Mouse (Mus musculus) intestine, embryonic 15.5 days (tissue): ENCODE results near the gene Vti1a. TPM values are rescaled to one million over a fixed set of nuclear protein-coding genes. Genes with fewer than 3 reads are reported as not detected.

Experiments
- ATAC-seq: fragments of 200-750 bp; cut with Nextera tagmentation; 2 replicates; pipeline ENCODE4 v1.8.0; 2017; ENCODE audit warnings: moderate TSS enrichment, moderate library complexity
- H3K27ac ChIP-seq: fragments of 300-500 bp; sonication (generic); 2 replicates; pipeline ENCODE4 v1.5.1; 2015; ENCODE audit warnings: mild to moderate bottlenecking, inconsistent platforms
- H3K27me3 ChIP-seq: fragments of 300-500 bp; sonication (generic); replicated peaks from 2 replicates; pipeline ENCODE4 v1.6.1; 2015; ENCODE audit warnings: inconsistent platforms
- H3K36me3 ChIP-seq: fragments of 300-500 bp; sonication (generic); 2 replicates; pipeline ENCODE4 v1.6.1; 2015; ENCODE audit warnings: inconsistent platforms
- H3K4me1 ChIP-seq: fragments of 300-500 bp; sonication (generic); replicated peaks from 2 replicates; pipeline ENCODE4 v1.6.1; 2015; ENCODE audit warnings: inconsistent platforms
- H3K4me2 ChIP-seq: fragments of 300-500 bp; sonication (generic); replicated peaks from 2 replicates; pipeline ENCODE4 v1.6.1; 2015; ENCODE audit warnings: mild to moderate bottlenecking, inconsistent platforms
- H3K4me3 ChIP-seq: fragments of 300-500 bp; sonication (generic); replicated peaks from 2 replicates; pipeline ENCODE4 v1.5.1; 2015; ENCODE audit warnings: inconsistent platforms
- H3K9ac ChIP-seq: fragments of 300-500 bp; sonication (generic); 2 replicates; pipeline ENCODE4 v1.6.1; 2015; ENCODE audit warnings: inconsistent platforms
- H3K9me3 ChIP-seq: fragments of 300-500 bp; sonication (generic); 2 replicates; pipeline ENCODE4 v1.6.1; 2016; ENCODE audit warnings: inconsistent platforms
- WGBS: fragments of 180-500 bp; shearing (Covaris S2); methylation state at CpG from one replicate; pipeline ENCODE4 v1.1.7; 2015; 5-methylcytosine and 5-hydroxymethylcytosine counted together
- polyA plus RNA-seq: library from polyadenylated mRNA; unstranded; fragments of >200 nt; fragmentation: Nextera tagmentation; extraction: Ambion mirVana; gene quantifications from 2 replicates; pipeline ENCODE4 v1.2.1, GENCODE M21; 2015

The Vti1a gene
- polyA plus RNA-seq, 1 experiment from 2014 or later = 23.5 TPM

DNA sequence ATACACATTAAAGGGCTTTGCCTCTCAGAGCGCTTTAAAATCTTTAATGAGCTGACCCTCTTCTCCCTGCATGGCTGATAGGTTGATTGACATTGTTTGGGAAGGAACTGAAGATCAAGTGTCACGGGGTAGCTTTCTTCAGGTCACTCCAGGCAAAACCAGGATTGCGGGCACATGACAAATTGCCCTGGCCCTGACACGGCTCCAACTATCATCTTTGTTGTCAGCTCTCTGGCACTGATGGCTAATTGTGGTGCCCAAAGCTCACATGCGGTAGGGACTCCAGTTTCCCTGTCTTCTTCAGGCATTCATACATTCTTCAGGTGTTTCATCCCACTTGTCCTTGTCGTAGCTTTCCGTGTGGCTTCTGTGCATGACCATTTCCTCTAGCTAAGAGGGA lies 300.2 kb downstream of the Vti1a start:
- Histone ChIP-seq H3K4me2 (no peak overlapping the region), H3K27ac (no peak overlapping the region), H3K4me1 (peaks cover 17% of the 10 kb centered on the region), H3K4me3 (no peak overlapping the region), H3K9ac (no peak overlapping the region), H3K36me3 (no peaks in the 10 kb centered on the region), H3K9me3 (no peaks in the 10 kb centered on the region), H3K27me3 (no peaks in the 10 kb centered on the region)
- no peak for ATAC-seq
- 84% methylated on average over 7 of the region's 7 CpGs for WGBS

DNA sequence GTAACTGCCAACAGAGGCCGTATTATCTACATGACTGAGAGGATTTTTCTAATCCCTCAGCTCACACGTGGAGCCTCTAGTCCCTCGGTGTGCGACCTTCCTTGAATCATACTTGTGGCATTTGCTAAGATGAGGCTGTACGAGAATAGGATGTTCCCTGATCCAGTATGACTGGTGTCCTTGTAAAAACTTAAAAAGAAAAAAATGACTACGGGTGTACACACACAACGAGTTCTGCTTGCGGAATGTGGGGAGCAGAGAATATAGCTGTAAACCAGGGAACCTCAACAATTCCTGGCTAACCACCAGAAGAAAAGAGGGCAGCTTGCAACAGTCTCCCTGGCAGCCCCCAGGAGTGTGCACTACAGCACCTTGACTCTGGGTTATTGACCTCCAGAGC lies 300.8 kb downstream of the Vti1a start:
- Histone ChIP-seq H3K4me3 (no peak overlapping the region), H3K9me3 (no peaks in the 10 kb centered on the region), H3K27ac (no peak overlapping the region), H3K9ac (no peak overlapping the region), H3K27me3 (no peaks in the 10 kb centered on the region), H3K4me2 (no peak overlapping the region), H3K36me3 (no peaks in the 10 kb centered on the region), H3K4me1 (peaks cover 17% of the 10 kb centered on the region)
- ATAC-seq = no peak
- WGBS = 72% methylated on average over 8 of the region's 8 CpGs

DNA sequence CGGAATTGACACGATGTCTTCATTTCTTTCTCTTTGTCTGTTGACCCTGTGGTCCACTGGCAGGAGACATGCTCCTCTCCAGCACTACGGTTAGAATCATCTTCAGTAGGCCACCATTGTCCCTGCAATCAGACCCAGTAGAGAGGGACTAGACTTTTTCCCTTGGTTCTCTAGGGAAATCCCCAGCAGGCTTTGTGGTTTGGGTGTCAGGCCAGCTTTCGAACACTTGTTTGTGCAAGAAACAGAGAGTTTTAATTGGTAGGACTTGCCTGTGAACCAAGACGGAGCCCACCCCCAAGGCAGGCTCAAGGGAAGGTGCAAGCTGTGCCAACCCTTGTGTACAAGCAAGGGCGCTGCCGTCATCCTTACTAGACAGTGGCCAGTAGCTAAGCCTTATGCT lies 302.5 kb downstream of the Vti1a start:
- no peaks in the 10 kb centered on the region for H3K27me3 ChIP-seq
- H3K36me3 ChIP-seq = no peaks in the 10 kb centered on the region
- WGBS = 96% methylated on average over 7 of the region's 7 CpGs
- H3K4me1 ChIP-seq = peaks cover 14% of the 10 kb centered on the region
- no peak overlapping the region for H3K9ac ChIP-seq
- H3K9me3 ChIP-seq = no peaks in the 10 kb centered on the region
- H3K4me3 ChIP-seq = no peak overlapping the region
- no peak overlapping the region for H3K4me2 ChIP-seq
- ATAC-seq = no peak
- H3K27ac ChIP-seq = no peak overlapping the region

DNA sequence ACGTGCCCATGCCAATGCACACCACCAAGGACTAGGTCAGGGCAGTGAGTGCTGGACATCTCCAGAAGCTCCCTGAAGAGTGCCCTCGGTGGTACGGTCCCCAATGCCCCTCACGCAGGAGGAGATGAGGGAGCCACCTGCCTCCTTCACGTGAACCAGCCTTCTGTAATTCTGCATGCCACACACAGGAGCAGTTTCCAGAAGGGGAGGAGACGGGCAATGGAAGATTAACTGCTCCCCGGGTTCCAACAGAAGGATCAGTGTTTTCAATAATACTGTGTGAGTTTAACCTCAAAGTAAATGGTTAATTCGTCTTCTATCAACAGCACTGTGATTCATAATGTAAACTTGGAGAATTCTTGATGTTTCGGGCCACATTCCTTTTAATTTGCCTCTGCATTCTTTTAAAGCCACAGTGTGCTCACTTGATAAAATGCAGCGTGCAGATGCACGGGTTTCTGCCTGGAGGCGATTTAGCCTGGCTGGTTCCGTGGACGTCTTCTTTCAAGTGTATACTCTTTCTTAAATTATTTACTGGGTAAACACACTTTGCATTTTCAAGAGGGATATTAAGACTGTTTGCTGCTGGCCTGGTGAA lies 304.4 kb downstream of the Vti1a start:
- peak; percentile 27; the same call in 1 of the 2 replicates for ATAC-seq
- no peak overlapping the region for H3K27ac ChIP-seq
- 22% methylated on average over 14 of the region's 14 CpGs for WGBS

DNA sequence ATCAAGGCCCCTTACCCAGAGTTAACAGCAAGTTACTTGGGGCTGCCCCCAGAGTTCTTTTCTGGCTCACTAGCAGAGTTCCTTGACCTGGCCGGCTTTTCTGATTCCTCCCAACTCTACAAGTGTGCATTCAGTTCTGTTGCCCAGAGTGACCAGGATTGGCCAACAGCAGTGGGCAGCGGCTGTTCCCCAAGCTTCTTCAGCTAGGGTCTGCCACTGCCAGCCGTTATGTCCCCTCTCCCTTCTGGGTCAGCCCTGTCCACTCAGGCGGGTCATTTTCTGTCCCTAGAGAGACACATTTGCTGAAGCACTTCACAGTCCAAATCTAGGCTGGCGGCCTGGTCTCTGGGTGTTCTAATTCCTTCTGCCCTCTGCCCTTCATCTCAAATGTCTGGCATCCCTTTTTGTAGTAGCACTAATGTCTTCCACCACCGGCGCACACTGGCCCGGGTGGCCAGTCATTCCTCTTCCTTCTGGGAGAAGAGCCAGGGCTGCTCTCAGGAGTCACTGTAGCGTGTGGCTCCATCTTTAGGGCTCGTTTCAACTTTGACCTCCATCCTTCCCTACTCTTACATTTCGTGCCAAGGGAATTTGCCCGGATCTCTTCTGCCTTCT lies 305.0 kb downstream of the Vti1a start:
- Histone ChIP-seq H3K4me3 (no peak overlapping the region), H3K4me2 (no peak overlapping the region), H3K9me3 (no peaks in the 10 kb centered on the region), H3K36me3 (no peaks in the 10 kb centered on the region), H3K27me3 (no peaks in the 10 kb centered on the region), H3K9ac (no peak overlapping the region), H3K4me1 (peaks cover 14% of the 10 kb centered on the region), H3K27ac (no peak overlapping the region)
- 74% methylated on average over 12 of the region's 12 CpGs for WGBS
- ATAC-seq = no peak

More for the DNA sequence above, 304.4 kb downstream of the Vti1a start:
- no peak overlapping the region for H3K4me3 ChIP-seq
- no peaks in the 10 kb centered on the region for H3K36me3 ChIP-seq
- peaks cover 14% of the 10 kb centered on the region for H3K4me1 ChIP-seq
- H3K9ac ChIP-seq = no peak overlapping the region
- no peaks in the 10 kb centered on the region for H3K27me3 ChIP-seq
- H3K4me2 ChIP-seq = no peak overlapping the region
- H3K9me3 ChIP-seq = no peaks in the 10 kb centered on the region

DNA sequence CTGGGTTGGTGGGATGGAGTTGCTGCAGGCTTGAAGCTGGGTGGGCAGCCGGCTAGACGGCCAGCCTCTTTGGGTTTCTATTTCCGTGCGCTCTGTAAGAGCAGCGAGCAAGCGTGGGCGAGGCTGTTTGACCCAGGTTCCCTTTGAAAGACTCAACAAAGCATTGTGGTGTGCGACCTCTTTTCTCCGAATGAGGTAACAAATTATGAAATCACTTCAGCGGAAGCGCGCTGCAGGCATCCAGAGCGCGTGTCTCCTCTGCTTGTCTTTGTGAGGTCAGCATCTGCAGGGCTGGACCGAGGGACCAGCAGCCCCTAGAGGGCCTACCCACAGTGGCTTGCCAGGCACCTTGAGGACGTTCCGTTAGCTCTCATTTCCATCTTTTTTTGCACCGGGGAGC lies 306.7 kb downstream of the Vti1a start:
- WGBS = 74% methylated on average over 18 of the region's 18 CpGs
- no peak for ATAC-seq
- Histone ChIP-seq H3K9me3 (no peaks in the 10 kb centered on the region), H3K4me1 (peaks cover 14% of the 10 kb centered on the region), H3K27me3 (no peaks in the 10 kb centered on the region), H3K9ac (no peak overlapping the region), H3K36me3 (no peaks in the 10 kb centered on the region), H3K4me3 (no peak overlapping the region), H3K27ac (no peak overlapping the region), H3K4me2 (no peak overlapping the region)

DNA sequence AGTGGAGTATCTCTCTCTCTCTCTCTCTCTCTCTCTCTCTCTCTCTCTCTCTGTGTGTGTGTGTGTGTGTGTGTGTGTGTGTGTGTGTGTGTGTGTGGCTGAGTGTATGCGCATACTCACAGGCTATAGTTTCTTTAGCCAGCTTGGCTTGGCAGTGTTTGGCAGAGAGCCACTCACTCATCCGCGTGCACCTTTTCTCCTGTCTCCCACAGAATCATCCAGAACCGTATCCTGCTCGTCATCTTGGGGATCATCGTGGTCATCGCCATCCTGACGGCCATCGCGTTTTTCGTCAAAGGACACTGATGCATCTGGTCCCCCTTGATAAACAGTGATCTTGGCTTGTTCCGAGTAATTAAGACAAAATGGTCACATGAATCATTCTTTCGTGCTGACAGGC lies 307.5 kb downstream of the Vti1a start:
- no peak overlapping the region for H3K27ac ChIP-seq
- H3K4me3 ChIP-seq = no peak overlapping the region
- ATAC-seq = no peak
- WGBS = 88% methylated on average over 13 of the region's 13 CpGs
- no peak overlapping the region for H3K4me2 ChIP-seq
- H3K36me3 ChIP-seq = no peaks in the 10 kb centered on the region
- H3K27me3 ChIP-seq = no peaks in the 10 kb centered on the region
- peaks cover 14% of the 10 kb centered on the region for H3K4me1 ChIP-seq
- no peak overlapping the region for H3K9ac ChIP-seq
- H3K9me3 ChIP-seq = no peaks in the 10 kb centered on the region

DNA sequence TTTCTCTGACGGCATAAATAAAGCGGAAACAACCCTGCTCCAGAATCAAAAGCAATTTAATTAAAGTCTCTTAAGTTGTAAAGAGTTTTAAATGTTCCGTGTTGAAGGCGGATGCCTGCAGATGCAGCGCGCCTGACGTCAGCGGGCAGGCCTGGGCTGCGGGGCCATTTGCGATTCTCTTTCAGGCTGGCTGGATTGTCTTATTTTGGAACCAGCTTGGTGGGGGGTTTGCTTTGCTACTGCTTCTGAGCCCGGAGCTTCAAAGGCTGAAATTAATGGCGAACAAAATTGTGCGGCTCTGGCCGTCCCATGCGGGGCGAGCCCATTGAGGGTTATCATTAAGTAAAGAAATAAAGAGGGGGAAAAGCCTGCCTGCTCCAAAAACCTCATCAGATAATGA lies 310.4 kb downstream of the Vti1a start:
- no peak overlapping the region for H3K9ac ChIP-seq
- WGBS = 70% methylated on average over 16 of the region's 16 CpGs
- no peaks in the 10 kb centered on the region for H3K9me3 ChIP-seq
- no peaks in the 10 kb centered on the region for H3K27me3 ChIP-seq
- H3K4me1 ChIP-seq = no peaks in the 10 kb centered on the region
- H3K36me3 ChIP-seq = no peaks in the 10 kb centered on the region
- no peak overlapping the region for H3K4me3 ChIP-seq
- H3K27ac ChIP-seq = no peak overlapping the region
- ATAC-seq = no peak
- H3K4me2 ChIP-seq = no peak overlapping the region

DNA sequence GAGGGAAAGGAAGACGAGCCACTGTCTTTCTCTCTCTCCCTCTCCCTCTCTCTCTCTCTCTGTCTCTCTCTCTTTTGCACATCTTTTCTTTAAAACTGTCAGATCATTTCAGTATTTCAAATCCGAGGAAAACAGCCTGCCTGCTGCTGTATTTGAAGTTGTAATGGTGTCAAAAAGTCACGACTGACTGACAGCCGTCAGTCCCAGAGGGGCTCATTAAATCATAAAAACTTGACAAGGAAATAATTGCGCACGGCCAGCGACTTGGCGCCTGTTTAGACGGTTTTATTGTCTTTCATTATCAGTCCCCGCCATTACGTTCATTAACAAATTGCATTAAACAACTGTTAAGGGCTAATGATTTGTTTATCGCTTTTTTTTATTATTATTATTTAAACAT lies 310.9 kb downstream of the Vti1a start:
- no peak overlapping the region for H3K27ac ChIP-seq
- H3K27me3 ChIP-seq = no peaks in the 10 kb centered on the region
- ATAC-seq = no peak
- H3K9ac ChIP-seq = no peak overlapping the region
- H3K9me3 ChIP-seq = no peaks in the 10 kb centered on the region
- H3K4me3 ChIP-seq = no peak overlapping the region
- no peaks in the 10 kb centered on the region for H3K4me1 ChIP-seq
- no peak overlapping the region for H3K4me2 ChIP-seq
- no peaks in the 10 kb centered on the region for H3K36me3 ChIP-seq
- 57% methylated on average over 12 of the region's 12 CpGs for WGBS

DNA sequence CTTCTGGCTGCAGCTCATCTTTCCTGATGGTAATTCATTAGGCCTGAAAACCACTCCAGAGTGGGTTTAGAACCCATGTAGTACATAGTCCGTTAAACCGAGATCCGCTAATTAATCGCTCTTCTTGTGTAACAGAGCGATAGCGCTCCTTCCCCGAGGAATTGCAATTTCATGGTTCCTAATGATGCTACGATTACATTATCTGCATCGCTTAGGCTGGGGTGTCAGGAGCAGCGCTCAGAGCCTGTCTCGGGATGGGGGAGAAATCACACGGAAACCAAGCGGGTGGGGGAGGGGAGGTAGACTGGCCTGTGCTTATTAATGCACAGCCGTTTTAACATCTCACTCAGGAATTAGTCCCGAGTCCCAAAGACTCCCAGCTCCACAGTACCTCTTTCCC lies 319.4 kb downstream of the Vti1a start:
- H3K9me3 ChIP-seq = no peaks in the 10 kb centered on the region
- no peaks in the 10 kb centered on the region for H3K4me1 ChIP-seq
- H3K27me3 ChIP-seq = no peaks in the 10 kb centered on the region
- ATAC-seq = no peak
- 69% methylated on average over 15 of the region's 15 CpGs for WGBS
- no peak overlapping the region for H3K27ac ChIP-seq
- no peaks in the 10 kb centered on the region for H3K36me3 ChIP-seq
- no peak overlapping the region for H3K4me3 ChIP-seq
- no peak overlapping the region for H3K4me2 ChIP-seq
- no peak overlapping the region for H3K9ac ChIP-seq

DNA sequence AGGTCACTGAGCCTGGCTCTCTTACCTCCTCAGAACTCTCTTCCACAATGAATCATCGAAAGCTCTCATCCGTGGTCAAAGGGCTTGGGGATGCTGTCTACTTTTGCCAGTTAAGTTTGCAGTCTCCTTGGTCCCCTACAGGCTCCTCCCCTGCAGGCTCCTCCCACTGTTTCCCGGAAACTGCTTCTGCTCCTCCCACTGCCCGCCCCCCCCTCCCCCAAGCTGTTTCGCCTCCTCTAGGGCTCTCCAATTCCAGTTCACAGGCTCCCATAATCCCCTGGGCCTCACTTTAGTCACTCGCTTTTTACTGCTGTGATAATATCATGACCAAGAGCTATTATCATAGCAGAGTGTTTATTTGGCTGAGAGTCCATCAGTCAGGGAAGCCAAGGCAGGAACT lies 324.2 kb downstream of the Vti1a start:
- Histone ChIP-seq H3K4me3 (no peak overlapping the region), H3K9me3 (no peaks in the 10 kb centered on the region), H3K4me1 (0 out of 2 replicates have a peak, but pooled peaks cover 4% of the 10 kb centered on the region), H3K27me3 (no peaks in the 10 kb centered on the region), H3K27ac (no peak overlapping the region), H3K36me3 (no peaks in the 10 kb centered on the region), H3K9ac (no peak overlapping the region), H3K4me2 (no peak overlapping the region)
- ATAC-seq = no peak
- WGBS = 80% methylated on average over 6 of the region's 6 CpGs

DNA sequence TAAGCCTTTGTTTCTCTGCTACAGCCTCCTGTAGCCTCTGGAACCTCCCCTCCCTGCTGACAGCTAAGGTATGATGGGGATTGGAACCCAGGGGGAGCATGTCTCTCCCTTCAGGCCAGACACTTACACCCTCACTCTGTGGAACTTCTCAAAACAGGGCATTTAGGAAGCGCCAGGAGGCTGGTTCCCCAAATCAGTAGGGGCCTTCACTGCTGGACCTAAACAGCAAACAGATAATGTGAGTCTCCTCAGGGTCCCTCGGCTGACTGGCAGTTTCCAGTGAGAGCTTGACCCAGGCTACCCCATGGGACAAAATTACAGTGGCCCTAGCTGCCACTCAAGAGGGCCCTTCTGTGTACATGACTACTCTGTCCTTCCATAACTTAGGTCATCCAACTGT lies 325.8 kb downstream of the Vti1a start:
- 0 out of 2 replicates have a peak, but pooled peaks cover 4% of the 10 kb centered on the region for H3K4me1 ChIP-seq
- 80% methylated on average over 2 of the region's 2 CpGs for WGBS
- no peaks in the 10 kb centered on the region for H3K9me3 ChIP-seq
- H3K4me3 ChIP-seq = no peak overlapping the region
- H3K27ac ChIP-seq = no peak overlapping the region
- no peaks in the 10 kb centered on the region for H3K27me3 ChIP-seq
- H3K4me2 ChIP-seq = no peak overlapping the region
- H3K9ac ChIP-seq = no peak overlapping the region
- H3K36me3 ChIP-seq = no peaks in the 10 kb centered on the region
- no peak for ATAC-seq

DNA sequence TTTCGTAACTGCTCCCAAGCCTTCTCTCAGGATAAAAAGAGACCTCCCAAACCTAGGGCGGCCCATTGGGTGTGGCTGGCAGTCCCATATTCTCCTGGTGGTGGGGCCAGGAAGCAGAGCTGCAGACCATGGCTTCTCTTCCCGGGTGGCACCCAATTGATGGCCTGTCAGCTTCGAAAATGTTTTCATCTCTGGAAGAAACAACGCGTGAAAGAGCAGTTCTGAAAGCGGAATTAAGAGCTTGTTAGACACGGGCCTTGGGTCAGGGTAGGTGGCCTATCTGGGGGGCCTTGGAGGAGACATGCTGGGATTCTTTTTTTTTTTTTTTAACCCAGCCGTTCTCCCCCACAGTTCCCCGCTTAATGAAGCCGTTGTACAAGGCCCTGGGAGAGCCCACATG lies 326.3 kb downstream of the Vti1a start:
- no peaks in the 10 kb centered on the region for H3K9me3 ChIP-seq
- 0 out of 2 replicates have a peak, but pooled peaks cover 4% of the 10 kb centered on the region for H3K4me1 ChIP-seq
- no peak overlapping the region for H3K9ac ChIP-seq
- ATAC-seq = no peak
- no peaks in the 10 kb centered on the region for H3K36me3 ChIP-seq
- H3K4me3 ChIP-seq = no peak overlapping the region
- WGBS = 65% methylated on average over 11 of the region's 11 CpGs
- no peak overlapping the region for H3K27ac ChIP-seq
- H3K27me3 ChIP-seq = no peaks in the 10 kb centered on the region
- no peak overlapping the region for H3K4me2 ChIP-seq
